Mouse (Mus musculus) adrenal gland (tissue): ENCODE measurements at regions not wholly inside any gene's neighbourhood (a gene's known extent, or its start where the extent isn't known, plus 50 kb on each side); places are given as distances from the start of the nearest gene placed in this dataset.

Source experiments
- intact Hi-C: fragments of 180-260 bp; cut with DNase I; formaldehyde crosslinking; loops from one replicate; pipeline ENCODE4 v1.15.1; 2025

DNA sequence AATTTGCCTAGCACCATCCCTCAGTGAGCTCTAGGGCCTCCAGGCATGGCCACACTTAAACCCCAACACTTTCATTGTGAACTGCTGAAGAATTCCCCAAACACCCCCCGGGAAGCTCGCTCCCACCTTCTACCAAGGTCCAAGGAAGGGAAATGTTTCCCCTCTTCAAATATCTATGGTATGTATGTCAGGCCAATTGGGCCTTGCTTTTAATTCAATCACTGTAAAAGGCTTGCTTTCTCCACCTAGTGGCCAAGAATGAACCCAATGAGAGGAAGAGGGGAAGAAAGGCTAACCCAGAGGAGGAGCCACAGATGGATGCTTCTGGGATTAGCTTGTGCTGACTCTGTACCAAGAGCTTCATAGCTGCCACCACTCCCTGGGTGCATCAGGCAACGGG, 336.3 kb upstream of the Tgfbr2 start:
- intact Hi-C loops, result loop anchor here (5.0 to 10.0 kb wide), 2 partner anchors 87 to 449 kb away; no protein-coding TSS in a partner anchor

DNA sequence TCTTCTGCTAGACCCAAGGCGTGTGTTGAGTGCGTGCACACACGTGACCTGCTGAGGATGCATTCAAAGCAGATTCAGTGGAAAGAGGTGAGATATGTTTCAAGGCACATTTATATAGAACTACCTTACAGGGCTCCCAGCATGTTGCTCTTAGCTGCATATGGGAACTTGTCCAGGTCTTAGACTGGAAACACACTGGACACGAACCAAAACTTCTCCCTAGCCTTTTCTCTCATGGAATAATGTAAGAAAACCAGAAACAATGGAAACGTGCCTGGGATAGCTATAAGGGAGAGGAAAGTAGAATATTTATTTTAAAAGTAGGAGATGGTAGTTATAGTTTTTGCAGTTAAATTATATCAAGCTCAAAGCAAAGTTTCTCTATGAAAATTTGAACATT, 332.6 kb upstream of the Tgfbr2 start:
- intact Hi-C loops, result no loop called here

DNA sequence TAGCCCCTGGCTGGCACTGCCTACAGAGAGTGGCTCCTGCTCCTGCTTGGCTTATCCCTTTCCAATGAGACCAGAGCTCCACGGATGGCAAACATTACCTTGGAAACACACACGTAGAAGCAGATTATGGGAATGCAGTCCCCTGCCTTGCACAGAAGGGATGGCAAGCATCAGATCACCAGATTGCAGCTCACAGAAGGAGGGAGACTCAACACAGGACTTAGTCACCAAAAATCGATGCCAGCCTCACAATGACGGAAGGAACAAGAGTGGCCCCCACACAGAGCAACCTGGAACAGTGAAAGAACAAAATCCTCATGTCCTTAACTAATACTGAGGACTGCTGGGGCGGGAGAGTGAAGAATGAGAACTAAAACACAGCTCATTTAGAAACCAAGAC, 327.7 kb upstream of the Tgfbr2 start:
- intact Hi-C loops, result no loop called here

DNA sequence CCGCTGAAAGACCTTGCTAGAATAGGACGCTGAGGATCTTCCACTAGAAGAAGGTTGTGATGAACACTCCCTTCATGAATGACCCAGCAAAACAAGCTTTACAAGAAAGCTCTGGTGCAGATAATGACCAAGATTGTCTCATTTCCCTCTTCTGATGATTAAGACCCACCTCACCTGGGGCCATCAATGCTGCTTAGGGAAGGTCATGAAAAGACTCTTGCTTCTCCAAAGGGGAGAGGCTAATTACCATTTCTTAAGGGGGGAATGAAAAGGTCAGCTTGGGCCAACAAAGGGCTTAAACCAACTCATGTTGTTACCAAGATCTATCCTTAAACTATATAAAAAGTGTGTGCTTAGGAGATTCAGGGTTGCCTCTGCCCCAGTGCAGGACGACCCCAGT, 325.8 kb upstream of the Tgfbr2 start:
- intact Hi-C loops, result no loop called here

DNA sequence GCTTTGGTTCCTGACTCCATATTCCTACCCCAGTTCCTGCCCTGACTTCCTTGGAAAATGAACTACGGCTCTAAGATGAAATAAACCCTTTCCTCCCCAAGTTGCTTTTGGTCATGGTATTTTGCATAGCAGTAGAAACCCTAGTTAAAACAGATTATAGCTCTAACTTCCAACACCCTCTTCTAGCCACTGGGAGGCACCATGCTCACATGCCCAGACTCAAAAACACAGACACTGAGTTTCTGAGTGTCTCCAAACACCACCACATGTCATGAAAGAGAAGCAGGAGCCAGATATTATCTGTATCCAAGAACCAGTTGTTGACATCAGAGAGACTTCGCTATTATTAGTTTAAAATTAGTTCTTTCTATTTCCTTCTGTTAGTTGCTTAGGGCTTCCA, 316.1 kb upstream of the Tgfbr2 start:
- intact Hi-C loops, result no loop called here

DNA sequence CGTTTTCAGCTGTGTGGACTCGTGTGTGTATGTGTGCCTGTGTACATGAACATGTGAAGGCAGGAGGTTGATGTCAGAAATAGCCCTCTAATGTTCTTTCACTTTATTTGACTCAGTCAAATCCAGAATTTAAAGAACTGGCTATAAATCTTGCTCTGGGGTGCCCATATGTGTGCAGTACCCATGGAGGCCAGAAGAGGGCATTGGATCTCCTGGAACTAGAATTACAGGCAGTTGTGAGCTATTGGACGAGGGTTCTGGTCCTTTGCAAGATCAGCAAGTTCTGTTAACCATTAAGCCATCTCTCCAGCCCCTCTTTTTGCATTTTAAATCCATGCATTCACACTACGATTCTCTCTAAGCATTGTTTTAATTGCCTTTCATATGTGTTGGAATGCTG, 314.6 kb upstream of the Tgfbr2 start:
- intact Hi-C loops, result no loop called here

DNA sequence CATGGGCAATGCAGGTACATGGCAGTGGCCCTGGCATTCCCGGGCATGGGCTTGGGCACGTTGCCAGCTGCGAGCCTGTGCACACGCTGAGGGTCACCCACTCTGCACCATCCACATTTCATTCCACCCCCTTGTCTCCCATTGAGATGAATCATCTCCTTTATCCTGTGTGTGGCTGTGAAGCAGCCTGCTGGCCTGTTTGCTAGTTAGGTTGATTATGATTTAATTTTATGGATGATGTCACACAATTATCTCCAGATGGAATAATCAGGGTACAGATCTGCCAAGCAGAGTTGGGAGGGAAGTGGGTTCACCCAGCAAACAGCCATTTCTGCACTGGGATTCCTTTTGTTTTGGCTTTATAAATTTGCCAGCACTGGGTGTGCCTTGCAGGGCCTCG, 314.1 kb upstream of the Tgfbr2 start:
- intact Hi-C loops, result no loop called here

DNA sequence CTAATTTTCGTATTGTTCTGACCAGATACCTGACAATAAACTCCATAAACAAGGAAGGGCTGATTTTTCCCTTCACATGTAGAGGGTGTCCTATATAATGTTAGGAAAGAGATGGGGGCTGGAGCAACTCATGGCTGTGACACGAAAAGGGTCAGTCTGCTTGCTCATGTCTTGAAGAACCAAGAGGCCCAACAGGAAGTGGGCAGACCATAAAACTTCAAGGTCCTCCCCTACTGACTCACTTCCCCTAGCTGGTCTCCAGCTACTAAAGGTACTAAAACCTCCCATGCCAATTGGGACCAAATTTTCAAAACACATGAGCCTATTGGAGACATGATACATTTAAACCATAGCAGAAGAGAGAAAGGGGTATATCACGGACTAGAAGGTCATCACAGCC, 302.1 kb upstream of the Tgfbr2 start:
- intact Hi-C loops, result no loop called here

DNA sequence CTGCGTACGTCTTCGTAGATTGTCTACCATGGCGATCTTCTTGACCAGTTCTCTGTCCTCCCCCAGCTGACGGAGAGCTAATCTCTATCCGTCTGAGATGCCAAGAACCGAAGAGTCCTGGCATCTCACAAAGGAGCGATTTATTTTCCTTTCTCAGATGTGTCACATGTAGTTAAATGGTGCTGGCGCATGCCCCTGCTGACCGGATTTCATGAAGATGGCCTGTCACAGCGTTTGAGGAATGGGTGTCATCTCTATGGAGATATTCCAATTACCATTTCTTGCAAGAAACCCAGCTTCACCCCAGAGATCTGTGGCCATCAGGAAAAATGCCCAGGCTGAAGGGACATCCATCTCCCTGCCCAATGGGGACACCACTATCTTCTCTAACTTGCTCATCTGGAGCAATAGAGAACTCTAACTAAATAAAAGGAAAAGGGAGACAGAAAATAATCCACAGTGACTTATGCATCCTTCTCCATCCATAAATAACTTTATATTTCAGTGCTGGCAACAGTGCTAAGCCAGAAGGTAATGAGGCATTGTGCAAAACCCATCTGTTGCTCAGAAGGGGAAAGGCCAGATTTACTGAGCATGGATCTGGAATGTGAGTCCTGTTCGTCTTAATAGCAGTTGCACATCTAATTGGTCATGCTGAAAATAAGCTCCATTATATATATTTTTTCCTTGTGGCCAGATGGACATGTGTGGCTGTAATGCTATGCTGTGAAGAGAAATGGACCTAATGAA, 300.2 kb upstream of the Tgfbr2 start:
- intact Hi-C loops, result no loop called here

DNA sequence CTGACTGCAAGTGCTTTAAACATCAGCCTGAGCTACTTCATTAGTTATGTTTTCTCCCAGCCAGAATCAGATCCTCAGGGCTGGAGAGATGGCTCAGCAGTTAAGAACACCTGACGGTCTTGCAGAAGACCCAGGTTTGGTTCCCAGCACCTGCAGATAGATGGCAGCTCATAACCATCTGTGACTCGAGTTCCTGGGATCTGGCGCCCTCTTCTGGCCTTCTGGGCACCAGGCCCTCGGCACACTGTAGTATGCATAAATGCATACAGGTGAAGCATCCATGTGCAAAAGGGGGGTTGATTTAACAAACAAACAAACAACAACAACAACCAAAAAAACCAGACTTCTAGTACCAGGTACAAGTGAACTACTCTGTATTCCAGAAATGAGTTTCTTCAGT, 297.7 kb upstream of the Tgfbr2 start:
- intact Hi-C loops, result no loop called here

DNA sequence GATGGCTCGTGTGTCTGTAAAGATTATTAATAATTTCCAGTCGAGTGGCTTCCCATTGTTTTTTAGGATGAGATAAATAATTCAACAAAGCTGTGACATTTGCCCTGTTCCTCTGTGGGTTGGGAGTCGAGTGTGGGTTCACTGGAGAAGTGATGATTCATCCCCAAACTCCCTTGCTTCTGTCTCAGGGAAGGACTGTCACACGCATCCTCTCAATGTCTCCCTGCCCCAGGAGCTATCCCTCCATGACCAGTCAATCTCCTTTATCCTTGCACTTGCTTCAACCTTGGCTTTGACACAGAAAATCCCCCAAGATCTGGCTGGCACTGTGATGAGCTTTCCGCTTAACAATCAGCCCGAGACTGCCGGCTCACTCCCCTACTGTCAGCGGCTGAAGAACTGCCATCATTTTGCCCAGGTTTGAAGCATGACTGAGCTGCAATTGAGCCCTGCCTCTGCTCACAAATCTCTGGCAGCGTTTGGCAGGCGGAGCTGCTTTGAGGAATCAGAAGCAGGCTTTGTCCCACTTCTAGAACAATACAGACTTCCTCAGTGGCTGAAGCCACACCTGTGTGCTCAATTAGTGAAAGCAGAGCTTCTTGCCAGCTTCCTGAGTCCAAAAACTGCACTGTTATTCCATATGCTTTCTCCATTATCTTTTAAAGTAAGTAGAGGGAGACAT, 293.6 kb upstream of the Tgfbr2 start:
- intact Hi-C loops, result no loop called here

DNA sequence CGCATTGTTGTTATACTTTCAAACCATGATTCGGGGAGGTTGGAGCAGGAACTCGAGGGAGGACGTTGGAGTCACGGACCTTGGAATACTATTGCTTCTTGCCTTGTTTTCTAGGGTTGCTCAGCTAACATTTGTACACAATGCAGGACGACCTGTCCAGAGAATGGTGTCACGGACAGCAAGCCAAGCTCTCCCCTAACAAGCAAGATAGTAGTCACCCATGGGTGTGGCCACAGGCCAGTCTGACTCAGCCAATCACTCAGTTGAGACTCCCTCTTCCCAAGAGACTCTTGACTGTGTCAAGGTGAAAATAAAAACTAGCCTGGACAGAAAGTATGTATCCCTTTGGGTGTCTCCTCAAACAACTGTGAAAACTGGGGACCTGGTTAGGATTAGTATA, 291.2 kb upstream of the Tgfbr2 start:
- intact Hi-C loops, result no loop called here

DNA sequence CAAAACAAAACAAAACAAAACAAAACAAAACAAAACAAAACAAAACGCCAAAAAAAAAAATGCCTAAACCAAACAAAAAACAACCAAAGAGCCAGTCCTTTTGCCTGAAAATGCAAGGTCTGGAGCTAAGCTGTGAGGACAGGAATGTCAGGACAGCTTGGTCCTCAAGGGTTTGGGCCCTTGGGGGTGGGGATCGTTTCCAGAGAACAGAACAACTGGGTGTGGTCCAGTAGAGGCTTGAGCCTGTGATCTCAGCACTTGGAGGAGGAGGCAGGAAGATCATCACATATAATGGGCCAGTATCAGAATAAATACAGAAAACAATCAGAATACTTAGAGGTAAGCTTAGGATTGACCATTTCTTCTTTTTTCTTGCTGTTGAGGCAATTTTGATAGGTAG, 289.5 kb upstream of the Tgfbr2 start:
- intact Hi-C loops, result no loop called here

DNA sequence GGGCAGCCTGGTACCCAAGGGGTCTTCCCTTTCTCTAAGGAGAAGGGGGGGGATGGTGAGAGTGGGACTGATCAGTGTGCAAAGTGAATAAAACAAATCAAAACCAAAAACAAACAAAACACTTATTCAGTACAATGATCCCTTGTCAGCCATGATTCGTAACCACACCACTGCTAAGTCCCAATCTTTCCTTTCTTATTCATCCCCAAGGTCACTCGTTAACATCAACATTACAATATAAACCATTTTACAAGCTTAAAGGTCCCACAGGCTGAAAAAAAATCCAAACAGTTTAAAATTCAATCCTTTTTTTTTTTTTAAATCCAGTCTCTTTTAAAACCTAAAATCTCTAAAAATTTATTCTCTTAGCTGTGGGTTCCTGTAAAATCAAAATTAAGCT, 287.1 kb upstream of the Tgfbr2 start:
- intact Hi-C loops, result no loop called here

DNA sequence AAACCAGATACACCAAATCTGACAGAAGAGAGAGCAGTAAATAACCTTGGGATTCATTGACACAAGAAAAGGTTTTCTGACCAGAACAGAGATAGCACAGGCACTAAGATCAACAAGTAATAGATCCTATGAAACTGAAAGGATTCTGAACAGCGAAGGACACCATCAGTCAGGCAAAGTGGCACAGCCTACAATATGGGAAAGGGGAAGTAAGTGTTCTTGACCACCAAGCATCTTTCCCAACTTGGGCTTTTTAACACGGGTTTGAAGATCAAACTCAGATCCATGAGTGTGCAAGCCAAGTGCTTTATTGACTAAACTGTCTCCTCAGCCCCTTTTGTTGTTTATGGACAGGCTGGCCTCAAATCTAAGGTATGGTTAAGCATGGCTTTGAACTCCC, 284.9 kb upstream of the Tgfbr2 start:
- intact Hi-C loops, result no loop called here

DNA sequence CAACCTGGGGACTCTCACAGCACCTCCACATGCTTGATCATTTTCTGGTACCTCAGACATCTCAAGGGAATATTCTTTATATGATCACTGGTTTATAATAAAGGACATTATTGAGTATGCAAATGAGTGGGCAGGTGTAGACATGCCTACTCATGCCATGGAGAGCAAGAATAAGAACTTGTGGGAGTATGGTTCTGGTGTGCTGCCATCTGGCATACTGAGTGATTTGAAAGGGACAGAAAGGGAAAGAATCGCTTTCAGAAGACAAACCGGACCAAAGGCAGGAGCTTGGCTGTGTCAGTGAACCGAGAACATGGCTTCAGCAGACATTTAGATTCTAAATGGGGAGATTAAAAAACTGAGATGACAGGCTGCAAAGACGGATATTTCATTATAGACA, 276.9 kb upstream of the Tgfbr2 start:
- intact Hi-C loops, result no loop called here

DNA sequence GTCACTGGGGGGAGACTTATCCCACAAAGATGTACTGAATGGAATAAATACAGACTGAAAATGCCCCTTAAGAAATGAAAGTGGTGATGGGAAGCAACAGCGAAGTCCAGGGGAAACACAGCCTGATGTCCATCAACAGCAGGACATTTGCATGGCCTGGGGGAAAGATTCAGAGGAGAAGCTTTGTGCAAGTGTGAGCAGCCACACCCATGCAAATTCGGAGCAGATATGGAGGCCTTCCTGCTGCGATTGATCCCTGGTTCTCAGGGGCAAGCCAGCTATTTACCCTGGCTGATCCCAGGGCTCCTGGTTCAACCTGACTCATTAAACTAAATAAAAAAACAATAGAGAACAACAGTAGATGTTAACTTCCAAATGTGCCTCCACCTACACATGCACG, 275.7 kb upstream of the Tgfbr2 start:
- intact Hi-C loops, result no loop called here

DNA sequence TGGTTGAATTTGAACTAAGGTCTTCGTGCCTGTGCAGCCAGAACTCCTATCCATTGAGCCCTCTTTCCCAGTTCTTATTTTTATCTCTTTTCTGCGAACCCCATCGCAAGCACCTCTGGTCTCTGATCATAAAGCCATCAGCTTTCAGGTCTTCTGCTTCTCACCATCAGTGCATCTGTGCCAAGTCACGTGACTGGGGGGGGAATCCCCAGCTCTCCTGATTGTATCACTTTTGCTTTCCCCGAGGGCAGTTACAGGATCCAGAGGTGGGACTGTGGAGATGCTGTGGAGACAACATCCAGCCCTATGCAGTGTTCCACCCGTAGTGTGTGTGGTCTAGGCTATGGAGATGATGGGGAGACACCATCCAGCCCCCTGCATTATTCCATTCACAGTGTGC, 272.6 kb upstream of the Tgfbr2 start:
- intact Hi-C loops, result no loop called here

DNA sequence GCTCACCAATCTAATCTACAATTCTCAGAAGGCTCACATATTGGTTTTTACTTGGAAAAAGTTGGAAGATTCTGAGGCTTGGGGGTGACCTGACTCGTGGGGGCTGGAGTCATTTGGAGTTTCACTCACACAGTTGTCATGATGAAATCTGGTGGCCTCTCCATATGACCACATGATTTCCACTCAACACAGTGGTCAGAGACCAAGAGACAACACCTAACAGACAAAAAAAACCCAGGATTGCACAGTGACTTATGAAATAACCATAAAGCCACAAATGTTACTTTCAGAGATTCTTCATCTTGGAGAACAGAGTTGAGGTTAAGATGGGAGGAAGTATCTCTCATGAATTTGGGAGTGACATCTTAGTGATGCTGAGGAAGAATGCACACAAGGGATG, 263.4 kb upstream of the Tgfbr2 start:
- intact Hi-C loops, result no loop called here

DNA sequence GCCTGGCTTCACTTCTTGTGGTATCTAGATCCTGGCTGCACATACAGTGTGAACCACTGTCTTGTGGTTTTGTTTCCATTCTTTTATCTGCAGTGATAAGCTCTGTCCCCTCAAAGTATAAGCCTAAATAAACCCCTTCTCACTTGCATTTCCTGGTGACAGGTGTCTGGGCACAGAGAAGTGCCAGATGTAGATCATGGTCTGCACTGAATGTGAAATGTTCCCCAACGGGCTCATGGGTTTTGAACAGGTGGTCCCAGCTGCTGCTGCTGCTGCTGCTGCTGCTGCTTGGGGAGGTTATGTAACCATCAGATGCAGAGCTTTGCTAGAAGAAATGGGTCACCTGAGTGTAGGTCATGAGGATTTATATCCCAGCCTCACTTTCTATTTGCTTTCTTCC, 259.3 kb upstream of the Tgfbr2 start:
- intact Hi-C loops, result no loop called here

DNA sequence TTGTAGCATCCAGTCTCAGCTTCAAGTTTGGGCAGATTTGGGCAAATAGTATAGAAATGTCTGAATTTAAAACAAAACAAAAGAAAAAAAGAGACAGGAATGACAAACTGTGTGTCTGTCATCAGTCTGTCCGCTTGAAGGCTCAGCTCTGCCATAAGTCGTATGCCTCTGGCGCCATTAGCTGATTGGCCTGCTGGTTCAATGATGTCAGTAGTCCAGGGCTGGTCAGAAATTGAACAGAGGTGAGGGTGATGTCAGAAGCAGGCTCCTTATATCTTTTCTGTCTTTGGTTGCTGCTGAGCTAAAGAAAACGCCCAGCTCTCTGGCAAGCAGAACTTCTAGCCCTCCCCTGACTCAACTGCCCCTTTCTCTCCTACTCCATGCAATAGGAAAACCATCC, 253.9 kb upstream of the Tgfbr2 start:
- intact Hi-C loops, result loop anchor here (10.0 kb wide), 1 partner anchor 86 kb away; no protein-coding TSS in a partner anchor

DNA sequence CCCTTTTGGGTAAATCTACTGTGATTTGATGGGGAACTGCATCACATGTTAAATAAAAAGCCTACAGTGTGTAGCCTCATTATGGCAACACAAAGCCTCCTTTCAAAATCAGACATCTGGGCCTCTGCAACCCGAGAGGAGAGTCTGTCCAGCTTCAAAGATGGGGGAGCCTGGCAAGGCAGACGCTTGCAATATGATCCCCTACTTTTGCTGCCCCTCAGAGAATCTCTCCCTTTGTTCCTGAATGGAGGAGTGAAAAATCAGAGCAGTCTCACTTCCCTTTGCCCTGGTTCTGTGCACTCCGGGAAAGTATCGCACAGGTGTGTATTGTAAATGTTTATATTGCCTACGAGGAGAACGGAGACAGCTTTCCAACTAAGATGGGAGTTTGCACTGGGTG, 253.3 kb upstream of the Tgfbr2 start:
- intact Hi-C loops, result loop anchor here (10.0 kb wide), 1 partner anchor 86 kb away; no protein-coding TSS in a partner anchor

DNA sequence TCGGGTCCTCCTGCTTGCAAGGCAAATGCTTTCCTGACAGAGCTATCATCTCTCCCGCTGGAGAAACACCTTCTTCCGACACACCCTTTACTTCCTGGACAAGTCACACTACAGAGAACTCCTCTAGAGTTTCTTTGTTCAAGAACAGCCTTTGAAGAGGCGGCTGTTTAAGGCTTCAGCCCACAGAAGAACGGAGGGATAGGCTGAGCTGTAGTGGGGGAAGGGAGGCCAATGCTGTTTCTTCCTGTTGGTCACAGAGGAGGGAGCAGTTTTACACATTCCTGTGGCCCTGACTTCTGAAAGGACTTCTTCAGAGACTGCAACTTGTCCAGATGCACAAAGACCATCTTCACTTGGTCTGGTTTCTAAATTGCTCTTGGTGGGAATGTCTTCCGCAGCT, 252.1 kb upstream of the Tgfbr2 start:
- intact Hi-C loops, result loop anchor here (2.0 to 10.0 kb wide), 2 partner anchors 88 to 130 kb away; no protein-coding TSS in a partner anchor
